Mouse (Mus musculus) left cerebral cortex, adult 2 months (tissue): ENCODE measurements around the gene Tnfrsf21. TPM values are rescaled to one million over a fixed set of nuclear protein-coding genes. Genes with fewer than 3 reads are reported as not detected.

ENCODE experiments used
- DNase-seq, 2 experiments: peaks; one replicate each; pipeline ENCODE4 v3.0.0; 2021 to 2022; ENCODE audit warnings: low spot score in 2 of 2, mixed read lengths in 1 of 2; ENCODE audit errors: extremely low spot score in 1 of 2
- H3K27ac ChIP-seq: fragments of 200-600 bp; 2 replicates; pipeline ENCODE4 v1.8.1; 2022
- H3K4me3 ChIP-seq: fragments of 200-600 bp; 2 replicates; pipeline ENCODE4 v1.8.1; 2022
- CTCF ChIP-seq: fragments of 200-600 bp; IDR thresholded peaks from 2 replicates; pipeline ENCODE4 v1.8.1; 2022; ENCODE audit warnings: antibody characterized with exemption, mild to moderate bottlenecking, moderate library complexity
- intact Hi-C: fragments of 180-260 bp; cut with DNase I; formaldehyde crosslinking; loops from one replicate; pipeline ENCODE4 v1.15.1; 2025
- total RNA-seq, 2 experiments: library from RNA; stranded (reverse); gene quantifications; 2 replicates each; pipeline ENCODE4 v1.2.3; 2021

Gene Tnfrsf21
- total RNA-seq, 2 experiments from 2014 or later, result 81.4 to 82.2 TPM

DNA sequence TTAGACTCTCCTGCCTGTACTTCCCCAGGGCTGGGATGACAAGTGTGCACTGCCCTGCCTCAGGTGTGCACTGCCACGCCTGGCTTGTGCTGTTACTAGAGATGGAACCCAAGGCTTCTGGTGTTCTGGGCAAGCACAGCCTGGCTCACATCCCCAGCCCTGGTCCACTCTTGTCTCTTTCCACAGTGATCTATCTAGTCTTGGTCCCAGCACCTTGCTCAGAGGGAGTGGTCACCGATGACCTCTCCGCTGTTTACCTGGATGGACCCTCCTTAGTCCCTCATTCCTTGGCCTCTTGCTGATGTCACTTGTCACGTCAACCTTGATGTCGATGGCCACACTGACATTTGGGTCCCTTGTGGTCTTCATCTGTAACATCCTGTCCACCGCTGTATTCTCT is 98.6 kb downstream of the Tnfrsf21 start:
- TF ChIP-seq CTCF, result no peak
- intact Hi-C loops, result no loop called here
- no peak overlapping the region for H3K27ac ChIP-seq

DNA sequence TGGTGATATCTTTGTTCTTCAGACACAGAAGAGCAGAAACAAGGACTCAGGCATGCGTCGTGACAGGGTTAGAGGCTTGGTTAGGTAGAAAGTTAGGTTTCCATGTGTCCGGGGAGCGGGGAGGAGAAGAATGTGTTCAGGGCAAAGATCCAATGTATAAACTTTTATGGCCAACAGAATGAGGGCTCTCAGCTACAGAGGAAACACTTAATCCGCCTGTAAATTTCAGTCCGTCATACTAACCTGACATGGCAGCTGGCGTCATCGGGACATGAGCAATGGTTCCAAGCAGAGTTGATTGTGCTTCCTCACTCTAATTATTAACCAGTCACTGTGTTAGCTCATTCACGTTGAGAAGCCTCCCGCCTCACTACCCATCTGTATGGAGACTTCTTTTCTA is 100.4 kb downstream of the Tnfrsf21 start:
- Histone ChIP-seq H3K4me3 (no peak overlapping the region), H3K27ac (no peak overlapping the region)
- intact Hi-C loops, result no loop called here
- no peak for TF ChIP-seq CTCF
- DNase-seq, result no peak

More for the DNA sequence above, 98.6 kb downstream of the Tnfrsf21 start:
- no peak for DNase-seq
- H3K4me3 ChIP-seq, result no peak overlapping the region

DNA sequence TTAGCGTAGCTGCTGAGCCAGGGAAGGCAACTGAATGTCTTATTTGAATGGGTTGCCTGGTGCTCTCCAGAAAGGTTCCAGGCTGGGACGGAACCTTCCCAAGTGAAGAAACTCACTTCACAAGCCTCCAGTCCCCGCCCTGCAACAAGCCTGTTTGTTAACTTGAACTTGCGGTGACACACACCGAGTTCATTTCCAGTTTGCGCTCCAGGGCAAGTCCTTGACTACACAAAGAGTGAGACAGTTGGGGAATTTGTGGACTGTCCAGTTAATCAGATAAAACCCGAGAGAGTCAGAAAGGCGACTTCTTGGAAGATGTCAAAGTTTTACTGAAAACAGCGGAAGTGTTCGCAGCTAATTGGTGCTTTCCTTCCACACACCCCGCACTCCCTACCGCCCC is 103.1 kb downstream of the Tnfrsf21 start:
- DNase-seq, result no peak
- H3K27ac ChIP-seq, result no peak overlapping the region
- no peak overlapping the region for H3K4me3 ChIP-seq
- TF ChIP-seq CTCF, result no peak
- intact Hi-C loops, result no loop called here

DNA sequence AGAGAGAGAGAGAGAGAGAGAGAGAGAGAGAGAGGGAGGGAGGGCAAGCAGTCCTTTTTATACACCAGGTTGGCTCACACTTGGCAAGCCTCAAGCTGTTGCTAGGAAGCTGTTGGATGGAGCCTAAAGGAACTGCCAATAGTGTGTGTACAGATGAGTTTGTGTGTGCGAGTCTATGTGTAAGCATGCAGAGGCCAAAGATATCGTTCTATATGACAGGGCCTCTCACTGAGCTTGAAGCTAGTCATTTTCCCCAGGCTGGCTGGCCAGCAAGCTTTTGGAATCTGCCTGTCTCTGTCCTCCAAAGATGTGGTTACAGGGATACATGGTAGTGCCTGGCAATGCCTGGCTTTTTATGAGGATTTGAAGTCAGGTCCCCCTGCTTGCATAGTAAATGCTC is 104.7 kb downstream of the Tnfrsf21 start:
- Histone ChIP-seq H3K4me3 (no peak overlapping the region), H3K27ac (no peak overlapping the region)
- no peak for DNase-seq
- TF ChIP-seq CTCF, result no peak
- intact Hi-C loops, result no loop called here

- H3K27ac ChIP-seq, result no peak overlapping the region
- TF ChIP-seq CTCF, result no peak
- intact Hi-C loops, result no loop called here
Measured at GRCm38 (mm10) chr17:43128305-43128704, 112.0 kb downstream of the Tnfrsf21 start.

GRCm38 (mm10) chr17:43128908-43129533 is 112.7 kb downstream of the Tnfrsf21 start:
- Histone ChIP-seq H3K27ac (no peak overlapping the region), H3K4me3 (no peak overlapping the region)
- intact Hi-C loops, result no loop called here
- no peak for DNase-seq
- TF ChIP-seq CTCF, result no peak

More at GRCm38 (mm10) chr17:43128305-43128704, 112.0 kb downstream of the Tnfrsf21 start:
- DNase-seq, result no peak
- H3K4me3 ChIP-seq, result no peak overlapping the region

- no peak for TF ChIP-seq CTCF
- intact Hi-C loops, result no loop called here
Measured at GRCm38 (mm10) chr17:43130115-43130869, 113.9 kb downstream of the Tnfrsf21 start.

DNA sequence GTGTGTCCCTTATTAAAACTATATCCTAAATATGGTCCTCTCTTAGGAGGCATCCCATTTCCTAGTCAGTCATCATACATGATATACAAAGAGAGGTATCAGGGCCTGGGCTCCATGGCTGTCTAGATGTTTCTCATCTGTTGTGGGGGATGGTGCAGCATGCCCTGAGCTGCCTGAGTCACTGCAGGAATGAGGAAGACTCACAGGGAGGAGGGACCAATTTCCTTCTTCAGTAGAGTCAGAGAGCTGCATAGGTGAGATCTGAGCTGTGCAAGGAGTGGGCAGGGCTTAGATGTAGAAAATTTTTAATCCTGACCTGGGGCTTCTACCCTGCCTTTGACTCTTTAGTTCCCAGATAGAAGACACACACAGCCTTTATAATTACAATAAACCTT is 114.5 kb downstream of the Tnfrsf21 start:
- no peak for TF ChIP-seq CTCF
- Histone ChIP-seq H3K4me3 (no peak overlapping the region), H3K27ac (no peak overlapping the region)
- no peak for DNase-seq
- intact Hi-C loops, result no loop called here

More at GRCm38 (mm10) chr17:43130115-43130869, 113.9 kb downstream of the Tnfrsf21 start:
- DNase-seq, result no peak
- Histone ChIP-seq H3K4me3 (no peak overlapping the region), H3K27ac (no peak overlapping the region)

GRCm38 (mm10) chr17:43132477-43132876 is 116.1 kb downstream of the Tnfrsf21 start:
- TF ChIP-seq CTCF, result no peak
- intact Hi-C loops, result no loop called here
- Histone ChIP-seq H3K27ac (no peak overlapping the region), H3K4me3 (no peak overlapping the region)
- DNase-seq, result no peak

GRCm38 (mm10) chr17:43133106-43133505 is 116.8 kb downstream of the Tnfrsf21 start:
- no peak overlapping the region for H3K4me3 ChIP-seq
- intact Hi-C loops, result no loop called here
- DNase-seq, result no peak

GRCm38 (mm10) chr17:43134991-43135390 is 118.6 kb downstream of the Tnfrsf21 start:
- no peak for TF ChIP-seq CTCF
- intact Hi-C loops, result no loop called here
- Histone ChIP-seq H3K27ac (no peak overlapping the region), H3K4me3 (no peak overlapping the region)
- DNase-seq, result no peak

More at GRCm38 (mm10) chr17:43133106-43133505, 116.8 kb downstream of the Tnfrsf21 start:
- H3K27ac ChIP-seq, result no peak overlapping the region
- no peak for TF ChIP-seq CTCF

DNA sequence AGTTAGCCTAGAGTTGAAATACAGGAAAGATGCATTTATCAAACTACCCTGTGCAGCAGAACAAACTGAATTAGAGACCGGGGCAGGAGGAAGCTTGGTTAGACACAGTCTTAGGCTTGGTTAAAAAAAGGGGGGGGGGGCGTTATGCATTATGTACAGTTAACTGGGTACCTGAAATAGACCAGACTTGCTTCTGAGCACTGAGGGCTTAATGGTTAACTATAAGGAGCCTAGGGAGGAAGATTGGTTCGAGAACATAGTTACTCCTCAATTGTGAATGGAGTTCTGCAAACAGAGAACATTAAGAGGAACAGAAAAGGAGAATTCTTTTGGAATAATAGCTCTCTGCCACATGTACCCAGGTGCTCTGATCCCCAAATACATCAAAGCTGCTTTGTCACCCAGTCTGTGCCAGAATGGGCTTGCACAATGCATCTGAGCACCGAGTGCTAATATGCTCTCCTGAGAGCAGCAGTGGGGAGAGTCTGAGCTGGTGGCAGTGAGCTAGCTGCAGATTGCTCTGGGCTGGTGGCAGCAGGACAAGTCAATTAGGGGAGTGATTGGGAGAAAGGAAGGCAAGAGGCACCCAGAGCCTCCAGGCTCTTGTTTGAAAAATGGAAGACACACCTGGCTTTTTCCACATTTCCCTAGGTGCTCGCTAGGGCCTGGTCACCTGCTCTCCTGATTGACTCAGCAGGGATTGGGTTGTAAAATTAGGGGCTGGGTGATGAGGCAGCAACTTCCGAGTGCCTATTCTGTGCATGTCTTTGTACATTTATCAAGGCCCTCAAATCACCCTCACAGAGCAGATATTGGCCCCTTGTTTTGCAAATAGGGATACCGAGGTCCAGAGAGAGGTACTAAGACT is 119.3 kb downstream of the Tnfrsf21 start:
- Histone ChIP-seq H3K27ac (no peak overlapping the region), H3K4me3 (no peak overlapping the region)
- TF ChIP-seq CTCF, result no peak
- DNase-seq, result no peak
- intact Hi-C loops, result no loop called here
